Mouse (Mus musculus) left cerebral cortex, adult 2 months (tissue): ENCODE data around the gene Gm10260. TPM values are rescaled to one million over a fixed set of nuclear protein-coding genes. Genes with fewer than 3 reads are reported as not detected.

Source experiments
- DNase-seq, 2 experiments: peaks; one replicate each; pipeline ENCODE4 v3.0.0; 2021 to 2022; ENCODE audit warnings: low spot score in 2 of 2, mixed read lengths in 1 of 2; ENCODE audit errors: extremely low spot score in 1 of 2
- H3K27ac ChIP-seq: fragments of 200-600 bp; 2 replicates; pipeline ENCODE4 v1.8.1; 2022
- H3K4me3 ChIP-seq: fragments of 200-600 bp; 2 replicates; pipeline ENCODE4 v1.8.1; 2022
- CTCF ChIP-seq: fragments of 200-600 bp; IDR thresholded peaks from 2 replicates; pipeline ENCODE4 v1.8.1; 2022; ENCODE audit warnings: antibody characterized with exemption, mild to moderate bottlenecking, moderate library complexity
- intact Hi-C: fragments of 180-260 bp; cut with DNase I; formaldehyde crosslinking; loops from one replicate; pipeline ENCODE4 v1.15.1; 2025
- total RNA-seq, 2 experiments: library from RNA; stranded (reverse); gene quantifications; 2 replicates each; pipeline ENCODE4 v1.2.3; 2021

Gm10260 gene
- total RNA-seq, 2 experiments from 2014 or later = 72.1 to 82.4 TPM

- Histone ChIP-seq H3K27ac (no peak overlapping the region), H3K4me3 (no peak overlapping the region)
- DNase-seq = no peak
- intact Hi-C loops = no loop called here
- TF ChIP-seq CTCF = no peak
Observed at GRCm38 (mm10) chr13:97735931-97736330, 24.5 kb downstream of the Gm10260 start.

DNA sequence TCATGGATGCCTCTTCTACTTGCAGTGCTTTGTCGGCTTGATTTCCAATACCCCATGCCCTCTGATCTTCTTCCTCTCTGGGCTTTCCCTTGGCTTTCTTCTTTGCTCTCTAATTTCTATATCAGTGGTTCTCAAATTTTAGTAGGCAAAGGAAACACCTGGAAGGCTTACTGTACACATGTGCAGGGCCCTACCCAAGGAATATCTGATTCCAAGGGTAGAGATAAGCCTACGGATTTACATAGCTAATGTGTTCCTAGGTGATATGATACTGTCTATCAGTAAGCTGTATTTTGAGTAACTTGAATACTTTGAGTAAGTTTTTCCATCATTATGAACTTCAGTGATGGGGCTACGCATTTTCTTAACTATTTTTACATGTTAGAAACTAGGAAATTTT is 25.7 kb downstream of the Gm10260 start:
- H3K4me3 ChIP-seq = no peak overlapping the region
- no peak for TF ChIP-seq CTCF
- intact Hi-C loops = no loop called here
- H3K27ac ChIP-seq = no peak overlapping the region
- DNase-seq = no peak

GRCm38 (mm10) chr13:97725160-97725825 is 35.1 kb downstream of the Gm10260 start:
- no peak for TF ChIP-seq CTCF
- Histone ChIP-seq H3K27ac (no peak overlapping the region), H3K4me3 (no peak overlapping the region)
- DNase-seq = no peak
- intact Hi-C loops = no loop called here

GRCm38 (mm10) chr13:97724551-97724950 is 35.9 kb downstream of the Gm10260 start:
- H3K4me3 ChIP-seq = no peak overlapping the region
- no peak for TF ChIP-seq CTCF
- H3K27ac ChIP-seq = no peak overlapping the region
- no peak for DNase-seq
- intact Hi-C loops = no loop called here

DNA sequence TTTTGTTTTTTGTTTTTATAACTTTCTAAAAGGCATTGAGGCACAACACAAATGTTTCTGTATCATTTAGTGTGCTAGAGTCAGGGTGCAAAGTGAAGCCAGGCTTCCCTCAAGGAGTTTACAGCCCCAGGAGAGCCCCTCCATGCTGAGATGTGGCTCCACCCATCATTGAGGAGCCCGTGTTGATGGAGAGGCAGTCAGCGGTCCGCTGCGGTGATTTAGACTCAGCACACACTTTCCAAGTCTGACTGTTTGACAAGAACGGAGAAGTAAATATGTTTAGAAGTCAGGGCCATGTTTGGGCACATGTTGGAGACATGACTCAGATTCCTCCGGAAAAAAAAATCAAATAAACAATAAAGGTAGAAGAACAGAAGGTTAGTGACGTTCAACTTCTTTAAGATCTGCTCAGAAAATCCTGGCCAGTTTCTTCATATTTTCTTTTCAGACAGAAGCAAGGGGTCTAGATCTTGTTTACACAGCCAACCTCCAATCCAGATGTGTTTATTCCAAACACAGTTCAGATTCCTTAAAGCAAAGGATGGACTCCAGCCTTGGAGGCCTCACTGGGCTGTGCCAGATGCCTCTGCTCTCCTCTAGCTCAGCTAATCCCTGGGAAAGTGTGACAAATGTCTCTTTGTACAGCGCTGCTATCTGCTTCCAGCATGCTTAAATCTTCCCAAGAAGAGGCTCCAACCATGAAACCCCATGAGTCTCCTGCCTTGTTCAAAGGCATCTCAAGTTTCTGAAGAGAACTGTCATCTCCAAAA is 47.7 kb downstream of the Gm10260 start:
- intact Hi-C loops = no loop called here
- Histone ChIP-seq H3K4me3 (no peak overlapping the region), H3K27ac (no peak overlapping the region)
- TF ChIP-seq CTCF = no peak
- DNase-seq = no peak

GRCm38 (mm10) chr13:97711510-97711909 is 48.9 kb downstream of the Gm10260 start:
- no peak overlapping the region for H3K4me3 ChIP-seq
- H3K27ac ChIP-seq = no peak overlapping the region
- intact Hi-C loops = no loop called here
- DNase-seq = no peak
- no peak for TF ChIP-seq CTCF
